Mouse (Mus musculus) T-helper 17 cell (primary cell): ENCODE results near the gene Tmem167.

Experiments used
- in situ Hi-C, 2 experiments: fragments of 300-600 bp; cut with MboI, MseI; formaldehyde crosslinking; loops; 1 replicate in 1 of 2; 2 replicates in 1 of 2; pipeline ENCODE4 v1.15.1; 2025; ENCODE audit warnings: high pct_unique_total_duplicates in 2 of 2

The Tmem167 gene

DNA sequence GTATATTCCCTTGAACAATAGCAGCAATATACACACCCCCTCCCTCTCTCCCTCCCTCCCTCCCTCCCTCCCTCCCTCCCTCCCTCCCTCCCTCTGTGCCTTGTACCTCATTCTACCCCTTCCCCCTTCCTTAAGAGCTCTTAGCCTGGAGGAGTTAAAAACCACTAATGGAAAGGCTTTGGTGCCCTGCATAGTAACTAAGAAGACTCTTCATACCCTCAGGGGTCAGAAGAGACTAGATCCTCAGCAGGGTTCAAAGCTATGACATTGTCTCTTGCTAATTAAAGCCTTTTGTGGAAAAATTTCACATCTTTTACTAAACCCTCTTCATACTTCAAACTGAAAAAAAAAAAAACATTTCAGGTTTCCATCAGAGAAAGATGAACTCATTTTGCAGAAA lies 93.3 kb downstream of the Tmem167 start:
- in situ Hi-C loops, result no loop called here

DNA sequence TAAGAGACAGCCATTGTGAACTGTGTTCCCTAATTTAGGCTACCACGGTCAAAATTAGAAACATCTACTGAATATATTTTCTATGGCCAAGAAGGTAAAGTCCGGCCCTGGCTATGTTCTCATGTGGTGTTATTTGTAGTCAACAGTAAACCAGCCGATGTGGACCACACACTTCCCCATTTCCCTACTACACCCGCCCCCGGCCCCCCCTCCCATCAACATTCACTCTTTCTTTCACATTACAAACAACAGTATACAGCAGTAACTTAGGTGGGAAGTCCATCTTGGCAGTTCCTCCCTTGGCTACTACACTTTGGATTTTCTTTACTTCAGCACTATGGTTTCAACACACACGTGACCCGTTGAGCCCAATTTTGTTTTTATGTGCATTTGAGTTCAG lies 94.6 kb downstream of the Tmem167 start:
- in situ Hi-C loops, result no loop called here

DNA sequence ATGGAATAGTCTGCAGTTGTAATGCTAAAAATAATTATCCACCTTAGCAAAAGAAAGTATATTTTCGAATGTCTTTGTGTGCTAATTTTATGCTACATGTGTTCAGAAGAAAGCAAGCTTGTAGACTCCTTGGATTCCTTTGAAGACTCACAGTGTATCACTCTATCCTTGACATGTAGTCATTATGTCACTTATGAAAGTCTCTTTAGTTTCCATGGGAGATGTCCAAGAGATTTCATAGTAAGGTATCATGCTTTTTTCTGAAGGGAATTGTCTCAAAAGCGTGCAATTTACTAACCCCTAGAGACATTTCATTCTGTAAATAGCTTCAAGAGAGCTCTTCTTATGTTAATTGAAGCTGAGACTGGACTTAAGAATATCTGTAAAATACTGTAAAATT lies 97.8 kb downstream of the Tmem167 start:
- in situ Hi-C loops, result no loop called here

DNA sequence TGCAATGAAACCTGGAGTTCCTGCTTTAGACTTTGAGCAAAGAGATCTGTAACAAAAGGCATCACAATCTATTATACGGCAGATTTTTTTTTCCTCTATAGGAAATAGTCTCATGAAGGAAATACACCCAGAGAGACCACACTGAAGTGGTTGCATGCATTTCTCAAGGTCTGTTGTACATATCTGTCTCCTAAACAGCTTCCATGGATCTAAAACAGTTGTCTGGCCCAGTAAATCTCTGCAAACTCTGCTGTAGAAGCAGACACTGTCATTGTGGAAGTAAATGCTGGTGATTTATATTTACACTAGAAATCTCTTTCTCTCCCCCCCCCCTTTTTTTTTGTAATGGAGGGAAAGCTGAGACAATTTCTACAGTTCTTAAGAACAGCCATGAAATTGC lies 99.1 kb downstream of the Tmem167 start:
- in situ Hi-C loops, result no loop called here

DNA sequence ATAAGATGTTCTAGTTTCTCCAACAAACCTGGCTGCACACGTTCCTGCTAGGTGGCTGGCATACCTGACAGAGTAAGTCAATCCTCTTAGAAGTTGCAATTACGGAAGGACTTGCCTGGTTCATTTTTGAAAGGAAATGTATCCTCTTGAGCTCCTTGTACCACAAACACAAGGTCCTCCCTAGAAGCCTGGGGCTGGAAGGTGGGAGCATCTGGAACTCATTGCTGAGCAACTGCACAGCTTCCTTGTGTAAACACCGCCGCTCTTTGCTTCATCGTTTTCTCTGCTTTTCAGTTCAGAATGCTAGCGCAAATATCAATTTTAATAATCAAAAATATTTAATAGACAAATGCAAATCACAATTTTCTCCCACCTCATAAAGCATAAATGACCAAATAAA lies 102.9 kb downstream of the Tmem167 start:
- in situ Hi-C loops, result no loop called here
